Mouse (Mus musculus): Measurements from ENCODE around the gene Gpatch1. TPM values are rescaled to one million over a fixed set of nuclear protein-coding genes. Genes with fewer than 3 reads are reported as not detected.
"Not testable (repeated sequence)": the region's sequence is repeated elsewhere in the genome, so short reads cannot be mapped to it uniquely, and the experiment has no call there.

The Gpatch1 gene
- polyA plus RNA-seq, 1 experiment from 2014 or later: 15.5 TPM

DNA sequence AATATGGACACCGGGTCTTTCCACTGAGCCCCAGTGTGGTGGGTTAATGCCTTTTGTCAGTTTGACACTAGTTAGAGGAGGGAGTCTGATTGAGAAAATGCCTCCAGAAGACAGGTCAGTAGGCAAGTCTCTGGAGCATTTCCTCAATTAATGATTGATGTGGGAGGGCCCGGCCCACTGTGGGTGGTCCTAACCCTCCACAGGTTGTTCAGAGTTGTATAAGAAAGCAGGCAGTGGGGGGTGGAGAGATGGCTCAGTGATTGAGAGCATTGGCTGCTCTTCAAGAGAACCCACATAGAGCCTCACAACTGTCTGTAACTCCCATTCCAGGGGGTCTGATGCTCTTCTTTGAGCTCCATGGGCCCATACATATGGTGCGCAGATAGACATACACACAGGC lies 13.3 kb upstream of the Gpatch1 start:
- ChIA-PET CTCF (interaction anchor here (0.9 kb wide), 1 partner anchor 56 kb away, joined by 3 read pairs; no protein-coding TSS in a partner anchor), POLR2A (no interaction called here)
- in situ Hi-C loops (cut with MboI; ENCODE audit: low pct_unique_long_range_greater_than_20kb): no loop called here
- TF ChIP-seq CTCF (IDR thresholded peaks at IDR 0.05): no peak
- ATAC-seq (no peak), DNase-seq (ENCODE audit: low read depth, low spot score) (no peak)
- no peaks in the 10 kb centered on the region for H3K27me3 ChIP-seq

DNA sequence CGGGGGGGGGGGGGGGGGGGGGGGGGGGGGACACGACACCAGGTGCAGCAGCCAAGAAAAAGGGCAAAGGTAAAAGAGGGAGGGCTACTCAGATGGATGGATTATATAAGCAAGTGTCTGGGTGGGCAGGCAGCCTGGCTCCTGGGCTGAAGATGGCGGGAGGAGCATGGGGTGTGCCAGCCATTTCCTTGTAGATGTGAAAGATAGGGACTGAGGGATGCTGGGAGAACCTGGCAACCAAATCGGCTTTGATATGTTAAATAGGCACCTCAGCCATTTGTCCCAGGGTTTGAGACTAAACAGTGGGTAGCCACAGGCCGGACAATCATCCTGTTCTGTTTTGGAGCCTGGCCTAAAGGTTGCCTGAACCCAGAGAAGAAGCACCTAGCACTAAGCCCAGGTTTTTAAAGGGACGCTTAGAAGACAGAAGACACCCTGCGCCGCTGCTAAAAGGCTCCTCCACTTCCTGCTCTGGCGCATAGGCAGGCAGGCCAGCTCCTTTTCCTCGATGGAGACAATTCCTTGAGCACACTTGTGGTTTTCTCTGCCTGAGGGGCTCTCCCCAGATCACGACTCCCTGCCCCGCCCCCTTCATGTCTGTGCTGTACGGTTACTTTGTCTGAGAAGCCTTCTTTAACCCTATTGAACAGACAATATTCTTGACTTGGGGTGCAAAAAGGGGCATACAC lies 4.6 kb upstream of the Gpatch1 start:
- POLR2A ChIA-PET: interaction anchor here (1.1 kb wide), 1 partner anchor 10 kb away, joined by 3 read pairs; no protein-coding TSS in a partner anchor
- TF ChIP-seq CTCF (IDR thresholded peaks at IDR 0.05): no peak
- CTCF ChIA-PET: interaction anchor here (0.7 kb wide), 1 partner anchor 11 kb away, joined by 3 read pairs; the partner anchor contains the start of gene Rhpn2
- no peak for ATAC-seq
- no peaks in the 10 kb centered on the region for H3K27me3 ChIP-seq
- DNase-seq (ENCODE audit: low read depth, low spot score): no peak
- in situ Hi-C loops (cut with MboI; ENCODE audit: low pct_unique_long_range_greater_than_20kb): no loop called here

DNA sequence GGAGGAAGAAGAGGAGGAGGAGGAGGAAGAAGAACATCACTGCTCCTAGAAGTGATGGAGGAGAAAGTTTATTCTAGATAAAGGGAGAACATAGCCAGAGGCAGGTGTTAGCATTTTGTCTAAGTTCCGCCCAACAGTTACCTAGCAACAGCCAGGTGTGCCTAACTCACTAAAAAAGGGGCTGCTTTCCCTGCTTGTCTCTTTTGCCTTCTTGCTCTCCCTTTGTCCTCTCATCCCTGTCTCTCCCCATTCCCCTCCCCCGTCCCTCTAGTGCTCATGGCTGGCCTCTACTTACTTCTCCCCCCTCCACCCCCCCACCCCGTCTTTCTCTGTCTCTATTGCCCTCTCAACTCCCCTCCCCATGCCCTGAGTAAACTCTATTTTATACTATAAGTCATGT lies 3.9 kb upstream of the Gpatch1 start:
- CTCF ChIA-PET: no interaction called here
- TF ChIP-seq CTCF (IDR thresholded peaks at IDR 0.05): no peak

DNA sequence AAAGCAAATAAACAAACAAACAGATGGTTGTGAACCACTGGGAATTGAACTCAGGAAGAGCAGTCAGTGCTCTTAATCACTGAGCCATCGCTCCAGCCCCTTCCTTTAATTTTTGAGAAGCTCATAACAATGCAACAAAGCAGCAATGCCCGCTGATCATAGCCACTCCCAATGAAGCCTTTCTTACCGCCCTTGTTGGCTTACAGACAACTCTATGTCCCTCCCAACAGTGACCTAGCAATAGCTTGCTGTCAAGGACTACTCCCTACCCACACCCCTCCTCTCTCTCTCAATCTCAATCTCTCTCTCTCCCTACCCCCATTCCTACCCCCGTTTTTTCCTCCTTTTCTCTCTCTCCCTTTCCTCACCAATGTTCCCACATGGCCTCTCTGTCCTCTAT lies 1.5 kb upstream of the Gpatch1 start:
- in situ Hi-C loops (cut with MboI; ENCODE audit: low pct_unique_long_range_greater_than_20kb): loop anchor here (10.0 kb wide), 1 partner anchor 235 kb away; the partner anchor contains the start of gene Nudt19
- DNase-seq (ENCODE audit: low read depth, low spot score) (no peak), ATAC-seq (no peak)
- no peak for TF ChIP-seq CTCF (IDR thresholded peaks at IDR 0.05)
- ChIA-PET CTCF (no interaction called here), POLR2A (no interaction called here)
- no peaks in the 10 kb centered on the region for H3K27me3 ChIP-seq

More for the DNA sequence above, 3.9 kb upstream of the Gpatch1 start:
- in situ Hi-C loops (cut with MboI; ENCODE audit: low pct_unique_long_range_greater_than_20kb): no loop called here
- DNase-seq (ENCODE audit: low read depth, low spot score): no peak
- POLR2A ChIA-PET: no interaction called here
- H3K27me3 ChIP-seq: no peaks in the 10 kb centered on the region
- ATAC-seq: no peak

DNA sequence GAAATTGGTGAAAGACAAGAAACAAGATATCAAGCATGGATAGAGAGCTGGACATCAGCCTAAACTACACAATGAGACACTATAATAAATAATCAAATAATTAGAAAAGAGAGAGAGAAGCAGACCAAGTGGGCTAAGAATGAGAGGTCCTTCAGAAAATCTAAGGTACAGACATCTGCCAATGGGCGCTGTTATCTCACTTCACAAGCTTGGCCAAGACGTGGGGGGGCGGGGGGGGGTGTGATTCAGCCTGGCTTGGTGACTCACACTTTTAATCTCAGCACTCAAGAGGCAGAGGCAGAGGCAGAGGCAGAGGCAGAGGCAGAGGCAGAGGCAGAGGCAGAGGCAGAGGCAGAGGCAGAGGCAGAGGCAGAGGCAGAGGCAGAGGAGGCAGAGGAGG lies 981 bp upstream of the Gpatch1 start:
- POLR2A ChIA-PET; H3K27me3 ChIP-seq; CTCF ChIA-PET; DNase-seq (ENCODE audit: low read depth, low spot score); ATAC-seq: not testable (repeated sequence)
- in situ Hi-C loops (cut with MboI; ENCODE audit: low pct_unique_long_range_greater_than_20kb): loop anchor here (10.0 kb wide), 1 partner anchor 236 kb away; the partner anchor contains the start of gene Nudt19

DNA sequence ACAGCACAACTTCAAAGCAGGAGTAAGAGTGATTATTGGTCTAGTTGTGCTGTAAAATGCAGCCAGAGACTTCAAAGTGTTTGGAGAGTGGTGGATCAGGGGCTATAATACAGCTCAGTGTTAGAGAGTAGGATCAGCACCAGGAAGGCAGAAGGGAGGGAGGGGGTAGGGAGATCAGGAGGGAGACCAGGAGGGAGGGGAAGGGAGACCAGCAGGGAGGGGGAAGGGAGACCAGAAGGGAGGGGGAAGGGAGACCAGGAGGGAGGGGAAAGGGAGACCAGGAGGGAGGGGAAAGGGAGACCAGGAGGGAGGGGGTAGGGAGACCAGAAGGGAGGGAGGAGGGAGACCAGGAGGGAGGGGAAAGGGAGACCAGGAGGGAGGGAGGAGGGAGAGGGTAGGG lies 4.1 kb downstream of the Gpatch1 start:
- no peak for DNase-seq (ENCODE audit: low read depth, low spot score)
- TF ChIP-seq CTCF (IDR thresholded peaks at IDR 0.05): no peak
- POLR2A ChIA-PET: no interaction called here
- no peaks in the 10 kb centered on the region for H3K27me3 ChIP-seq
- CTCF ChIA-PET: no interaction called here
- in situ Hi-C loops (cut with MboI; ENCODE audit: low pct_unique_long_range_greater_than_20kb): loop anchor here (10.0 kb wide), 1 partner anchor 241 kb away; the partner anchor contains the start of gene Nudt19
- no peak for ATAC-seq

DNA sequence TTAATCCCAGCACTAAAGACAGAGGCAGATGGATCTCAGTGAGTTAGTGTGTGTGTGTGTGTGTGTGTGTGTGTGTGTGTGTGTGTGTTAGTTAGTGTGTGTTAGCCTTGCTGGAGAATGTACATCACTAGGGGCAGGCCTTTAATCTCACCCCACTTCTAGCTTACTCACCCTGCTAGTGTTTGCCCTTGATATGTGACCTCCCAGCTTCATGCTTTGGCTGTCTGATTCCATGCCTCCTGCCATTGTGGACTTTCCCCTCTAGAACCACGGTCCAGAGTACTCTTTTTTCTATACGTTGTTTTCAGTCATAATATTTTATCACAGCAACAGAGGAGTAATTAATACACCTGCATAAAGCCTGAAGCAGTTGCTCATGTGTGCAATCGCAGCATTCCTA lies 7.0 kb downstream of the Gpatch1 start:
- in situ Hi-C loops (cut with MboI; ENCODE audit: low pct_unique_long_range_greater_than_20kb): loop anchor here (10.0 kb wide), 1 partner anchor 244 kb away; the partner anchor contains the start of gene Nudt19
- ChIA-PET POLR2A (interaction anchor here (0.5 kb wide), 1 partner anchor 331 kb away, joined by 7 read pairs; no protein-coding TSS in a partner anchor), CTCF (no interaction called here)
- ATAC-seq (no peak), DNase-seq (ENCODE audit: low read depth, low spot score) (no peak)
- H3K27me3 ChIP-seq: no peaks in the 10 kb centered on the region
- TF ChIP-seq CTCF (IDR thresholded peaks at IDR 0.05): no peak

DNA sequence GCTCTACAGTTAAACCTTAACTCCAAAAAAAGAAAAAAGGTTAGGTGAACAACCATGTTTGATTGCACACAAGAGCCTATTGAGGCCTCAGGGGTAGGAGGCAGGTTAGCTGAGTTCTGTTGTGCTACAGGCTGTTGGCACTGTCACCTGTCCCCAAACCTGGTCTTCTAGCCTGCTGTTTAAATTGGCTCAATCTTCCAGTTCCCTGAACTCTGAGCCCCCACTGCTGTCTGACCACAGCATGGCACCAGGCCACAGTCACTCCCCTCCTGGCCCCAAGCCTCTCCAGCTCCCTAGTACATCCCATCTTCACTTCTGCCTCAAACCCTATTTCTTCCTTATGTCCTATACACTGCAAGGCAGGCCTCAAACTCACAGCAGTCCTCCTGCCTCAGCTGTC lies 17.4 kb downstream of the Gpatch1 start:
- ChIA-PET POLR2A (no interaction called here), CTCF (no interaction called here)
- ATAC-seq (no peak), DNase-seq (ENCODE audit: low read depth, low spot score) (no peak)
- no peaks in the 10 kb centered on the region for H3K27me3 ChIP-seq
- TF ChIP-seq CTCF (IDR thresholded peaks at IDR 0.05): no peak
- in situ Hi-C loops (cut with MboI; ENCODE audit: low pct_unique_long_range_greater_than_20kb): no loop called here

DNA sequence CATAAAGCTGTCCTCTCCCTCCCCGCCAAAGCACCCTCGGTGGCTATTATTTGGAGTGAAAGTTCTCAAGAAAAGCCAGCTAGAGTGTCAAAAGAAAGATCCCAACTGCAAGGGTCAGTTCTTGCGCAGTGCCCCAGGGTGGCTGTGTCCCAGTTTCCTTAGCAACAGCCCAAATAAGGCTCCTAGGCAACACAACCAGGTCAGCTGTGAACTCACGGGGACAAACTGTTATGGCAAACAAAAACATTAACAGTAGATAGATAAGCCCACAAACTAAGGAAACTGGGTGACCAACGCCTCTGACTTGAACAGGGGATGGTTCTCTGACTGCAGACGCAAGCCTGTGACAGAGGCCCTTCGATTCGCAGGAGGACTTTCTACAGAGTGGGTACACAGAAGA lies 18.6 kb downstream of the Gpatch1 start:
- no peaks in the 10 kb centered on the region for H3K27me3 ChIP-seq
- in situ Hi-C loops (cut with MboI; ENCODE audit: low pct_unique_long_range_greater_than_20kb): no loop called here
- POLR2A ChIA-PET: no interaction called here
- ATAC-seq: no peak
- no peak for TF ChIP-seq CTCF (IDR thresholded peaks at IDR 0.05)
- DNase-seq (ENCODE audit: low read depth, low spot score): no peak
- CTCF ChIA-PET: no interaction called here

DNA sequence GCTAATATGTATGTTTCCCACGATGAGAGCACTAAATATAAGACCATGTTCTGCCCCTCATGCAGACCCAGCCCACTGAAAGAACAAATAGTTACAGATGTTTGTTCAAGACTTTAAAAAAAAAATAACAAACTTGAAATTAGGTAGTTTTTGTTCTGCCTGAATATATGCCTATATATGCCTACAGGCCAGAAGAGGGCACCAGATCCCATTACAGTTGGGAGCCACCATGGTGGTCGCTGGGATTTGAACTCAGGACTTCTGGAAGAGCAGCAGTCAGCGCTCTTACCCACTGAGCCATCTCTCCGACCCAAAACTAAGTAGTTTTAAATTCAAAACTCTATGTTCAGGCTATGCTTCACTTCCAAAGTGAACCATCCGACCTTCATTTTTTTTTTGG lies 20.4 kb downstream of the Gpatch1 start:
- TF ChIP-seq CTCF (IDR thresholded peaks at IDR 0.05): peak; percentile 44
- ATAC-seq (no peak), DNase-seq (ENCODE audit: low read depth, low spot score) (no peak)
- in situ Hi-C loops (cut with MboI; ENCODE audit: low pct_unique_long_range_greater_than_20kb): no loop called here
- ChIA-PET POLR2A (no interaction called here), CTCF (no interaction called here)
- H3K27me3 ChIP-seq: no peaks in the 10 kb centered on the region

DNA sequence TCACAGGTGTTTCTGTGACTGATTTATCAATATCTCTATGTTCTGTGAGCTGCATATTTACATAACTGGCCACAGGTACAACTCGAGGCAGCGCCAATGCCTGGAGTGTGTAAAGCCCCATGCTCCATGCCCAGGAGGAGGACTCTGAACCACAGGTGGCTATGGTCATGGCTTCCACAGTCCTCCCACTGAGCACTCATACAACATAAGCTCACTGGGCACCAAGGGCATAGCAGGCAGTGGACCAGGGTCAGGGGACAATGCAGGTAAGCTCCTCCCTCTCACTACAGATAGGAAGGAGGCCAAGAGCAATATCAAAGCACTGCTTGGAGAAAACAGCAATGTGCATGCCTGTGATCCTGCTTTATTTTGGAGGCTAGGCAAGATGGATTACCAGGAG lies 22.6 kb downstream of the Gpatch1 start:
- ATAC-seq: no peak
- POLR2A ChIA-PET: no interaction called here
- no peaks in the 10 kb centered on the region for H3K27me3 ChIP-seq
- no peak for TF ChIP-seq CTCF (IDR thresholded peaks at IDR 0.05)
- CTCF ChIA-PET: no interaction called here
- no peak for DNase-seq (ENCODE audit: low read depth, low spot score)
- in situ Hi-C loops (cut with MboI; ENCODE audit: low pct_unique_long_range_greater_than_20kb): no loop called here

Data from Patski (cell line).